Mouse (Mus musculus) mesoderm, embryonic 11.5 days (tissue): Measurements from ENCODE around the gene Mb.
A peak's percentile ranks its signal among the peaks of the same experiment; 100 is the strongest.

Experiments used
- DNase-seq: peaks from one replicate; pipeline ENCODE4 v3.0.0-alpha.2; 2012; ENCODE audit warnings: low read depth, low spot score

Mb gene

GRCm38 (mm10) chr15:77027117-77027516 lies 23.4 kb downstream of the Mb start:
- DNase-seq, result no peak

GRCm38 (mm10) chr15:77025884-77026583 lies 24.4 kb downstream of the Mb start:
- DNase-seq, result peak; percentile 38

- no peak for DNase-seq
These were observed 28.0 kb downstream of the Mb start for GRCm38 (mm10) chr15:77022401-77022957.

- DNase-seq, result no peak
These were observed 28.6 kb downstream of the Mb start for GRCm38 (mm10) chr15:77021851-77022250.

DNA sequence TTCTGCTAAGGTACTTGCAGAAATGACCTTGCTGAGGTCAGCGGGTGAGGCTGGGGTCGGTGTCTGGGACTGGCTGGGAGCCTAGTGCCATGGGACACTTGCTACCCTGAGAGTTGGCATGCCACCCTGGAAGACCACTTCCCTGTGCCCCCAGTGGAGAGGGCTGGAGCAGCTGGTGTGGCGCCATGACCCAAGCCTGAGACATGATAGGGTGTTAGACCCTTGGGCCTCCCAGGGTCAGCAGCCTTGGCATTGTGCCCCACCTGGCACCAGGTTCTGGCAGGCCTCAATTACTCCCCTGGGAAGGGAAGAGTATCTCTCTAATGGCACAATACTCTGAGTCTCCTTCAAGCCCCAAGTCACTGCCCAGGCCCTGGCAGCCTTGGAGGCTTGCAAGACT lies 29.4 kb downstream of the Mb start:
- DNase-seq, result no peak

- DNase-seq, result no peak
These were observed 30.3 kb downstream of the Mb start for GRCm38 (mm10) chr15:77020136-77020535.

DNA sequence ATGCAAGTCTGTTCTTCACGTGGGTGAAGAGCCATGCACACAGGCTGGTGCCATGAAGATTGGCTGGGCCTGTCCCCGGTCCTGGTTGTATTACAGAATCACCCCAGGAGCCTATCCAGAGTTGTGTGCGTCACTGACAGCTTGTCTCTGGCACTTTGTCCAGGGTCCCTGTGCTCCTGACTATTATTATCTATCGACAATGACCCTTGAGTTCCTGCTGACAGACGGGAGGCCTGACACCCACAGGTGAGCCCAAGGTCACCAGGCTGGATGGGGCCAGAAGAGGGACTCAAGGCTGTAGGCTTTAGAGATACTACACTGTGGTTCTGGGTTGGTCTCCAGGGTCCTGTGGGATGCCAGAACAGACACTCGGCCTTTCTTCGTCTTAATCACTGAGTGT lies 30.9 kb downstream of the Mb start:
- DNase-seq, result no peak

DNA sequence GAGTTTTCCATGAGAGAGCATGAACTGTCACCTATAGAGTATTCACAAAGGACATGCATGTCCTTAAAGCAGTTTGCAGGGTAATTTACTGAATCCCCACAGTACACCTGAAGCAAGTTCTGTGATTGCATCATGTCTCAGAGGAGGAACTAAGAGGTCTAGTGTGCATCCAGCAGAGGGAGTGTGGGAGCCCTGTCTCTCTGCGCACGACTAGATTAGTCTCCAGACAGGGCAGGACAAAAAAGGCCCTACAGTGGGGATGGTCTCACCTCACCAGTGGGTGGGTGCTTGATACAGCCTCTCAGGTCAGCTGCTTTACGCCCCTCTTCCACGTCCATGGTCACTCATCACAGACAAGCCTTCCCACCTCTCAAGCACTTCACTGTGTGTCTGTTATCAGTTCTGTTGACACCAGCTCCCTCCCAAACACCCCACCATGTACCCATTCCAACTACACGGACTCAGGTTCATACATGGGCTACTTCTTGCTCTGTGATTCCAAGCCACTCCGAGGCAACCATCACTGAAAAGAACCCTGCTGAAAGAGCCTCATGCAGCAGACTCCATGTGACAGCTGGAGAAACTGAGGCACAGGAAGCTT lies 31.6 kb downstream of the Mb start:
- DNase-seq, result no peak

GRCm38 (mm10) chr15:77017897-77018296 lies 32.6 kb downstream of the Mb start:
- no peak for DNase-seq

DNA sequence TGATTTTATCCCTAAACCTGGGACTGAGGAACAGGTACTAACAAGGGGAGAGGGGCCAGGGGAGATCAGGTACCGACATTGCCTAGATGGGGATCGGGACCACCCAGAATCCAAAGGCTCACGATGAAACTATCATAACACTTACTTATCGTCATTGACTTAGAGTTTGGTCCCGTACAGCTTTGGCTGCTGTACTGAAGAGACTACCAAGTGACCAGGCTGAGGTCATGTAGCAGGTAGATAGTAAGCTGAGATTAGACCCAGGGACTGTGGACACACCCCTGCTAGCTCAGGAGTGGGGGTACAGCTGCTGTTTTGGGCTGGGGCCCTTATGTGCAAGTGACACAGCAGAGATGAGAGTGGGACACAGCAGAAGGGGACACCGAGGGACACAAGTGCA lies 34.0 kb downstream of the Mb start:
- no peak for DNase-seq

DNA sequence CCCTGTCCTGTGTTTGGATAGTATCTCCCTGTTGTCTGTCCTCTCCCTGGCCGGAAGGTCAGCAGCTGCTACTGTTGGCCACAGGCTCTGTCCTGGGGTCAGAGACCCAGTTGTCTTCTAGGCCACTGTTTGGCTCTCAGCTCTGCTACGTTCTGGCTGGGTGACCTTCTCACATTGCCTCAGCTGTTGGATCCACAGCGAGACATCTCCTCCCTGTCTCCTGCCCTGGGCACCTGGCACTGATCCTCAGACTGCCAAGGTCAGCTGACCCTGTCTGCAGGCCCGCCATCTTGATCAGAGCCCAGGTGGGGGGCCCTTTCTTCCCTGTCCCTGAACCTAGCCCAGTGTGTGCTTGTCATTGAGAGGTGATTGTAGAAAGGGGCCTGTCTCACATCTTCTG lies 35.5 kb downstream of the Mb start:
- DNase-seq, result peak; percentile 13

GRCm38 (mm10) chr15:77014431-77014830 lies 36.0 kb downstream of the Mb start:
- DNase-seq, result peak; percentile 22

DNA sequence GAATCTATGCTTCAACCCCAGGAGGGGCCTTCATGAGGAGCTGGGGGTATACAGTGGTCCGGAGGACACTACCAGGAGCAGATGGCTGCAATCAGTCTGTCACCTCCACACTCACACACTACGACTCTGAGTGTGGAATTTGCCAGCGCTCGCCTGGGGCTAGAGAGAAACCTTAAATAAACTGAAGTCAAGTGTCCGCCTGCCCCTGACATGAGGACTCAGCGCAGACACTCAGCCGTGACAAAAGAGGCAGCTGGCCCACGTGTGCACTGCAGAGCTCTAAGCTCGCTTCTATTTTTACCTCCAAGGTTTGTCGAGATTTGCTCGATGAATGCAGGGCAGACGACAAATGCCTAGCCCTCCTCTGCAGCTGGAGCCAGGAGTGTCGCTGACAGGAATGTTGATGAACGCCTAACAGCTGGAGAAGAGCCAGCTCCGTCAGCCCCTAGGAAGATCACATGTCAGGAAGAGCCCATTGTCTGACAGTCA lies 36.7 kb downstream of the Mb start:
- peak; percentile 68 for DNase-seq

GRCm38 (mm10) chr15:77008851-77009250 lies 41.6 kb downstream of the Mb start:
- DNase-seq, result no peak

GRCm38 (mm10) chr15:77003868-77004215 lies 46.6 kb downstream of the Mb start:
- DNase-seq, result peak; percentile 71

DNA sequence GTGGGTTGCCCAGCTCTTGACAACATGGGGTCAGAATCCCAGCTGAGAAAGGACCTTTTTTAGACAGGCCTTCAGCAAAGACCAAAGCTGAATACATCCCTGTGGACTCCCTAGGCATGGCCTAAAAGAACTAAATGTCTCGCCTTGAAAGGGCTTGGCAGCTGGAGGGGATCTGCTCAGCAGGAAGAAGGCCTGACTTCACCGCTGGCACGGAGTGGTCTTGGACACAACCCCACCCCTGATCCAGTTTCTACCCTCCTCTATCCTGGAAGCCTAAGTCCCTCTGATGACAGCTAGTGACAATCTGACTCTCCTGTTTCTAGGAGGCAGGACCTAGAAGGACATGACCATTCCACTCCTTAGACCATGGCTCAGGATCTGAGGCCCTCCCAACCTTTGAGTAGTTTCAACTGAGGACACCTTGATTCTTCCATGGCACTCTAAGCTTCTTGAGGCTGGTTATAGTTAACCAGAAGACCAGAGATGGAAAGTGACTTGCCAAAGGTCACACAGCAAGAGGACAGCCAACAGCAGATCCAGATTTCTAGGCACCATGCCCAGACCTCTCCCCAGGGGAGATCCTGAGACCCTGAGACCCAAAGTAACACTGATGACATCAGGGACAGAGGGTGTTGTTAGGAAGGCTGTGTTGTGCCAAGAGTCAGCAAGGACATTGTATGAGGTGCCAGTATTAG lies 47.1 kb downstream of the Mb start:
- no peak for DNase-seq

DNA sequence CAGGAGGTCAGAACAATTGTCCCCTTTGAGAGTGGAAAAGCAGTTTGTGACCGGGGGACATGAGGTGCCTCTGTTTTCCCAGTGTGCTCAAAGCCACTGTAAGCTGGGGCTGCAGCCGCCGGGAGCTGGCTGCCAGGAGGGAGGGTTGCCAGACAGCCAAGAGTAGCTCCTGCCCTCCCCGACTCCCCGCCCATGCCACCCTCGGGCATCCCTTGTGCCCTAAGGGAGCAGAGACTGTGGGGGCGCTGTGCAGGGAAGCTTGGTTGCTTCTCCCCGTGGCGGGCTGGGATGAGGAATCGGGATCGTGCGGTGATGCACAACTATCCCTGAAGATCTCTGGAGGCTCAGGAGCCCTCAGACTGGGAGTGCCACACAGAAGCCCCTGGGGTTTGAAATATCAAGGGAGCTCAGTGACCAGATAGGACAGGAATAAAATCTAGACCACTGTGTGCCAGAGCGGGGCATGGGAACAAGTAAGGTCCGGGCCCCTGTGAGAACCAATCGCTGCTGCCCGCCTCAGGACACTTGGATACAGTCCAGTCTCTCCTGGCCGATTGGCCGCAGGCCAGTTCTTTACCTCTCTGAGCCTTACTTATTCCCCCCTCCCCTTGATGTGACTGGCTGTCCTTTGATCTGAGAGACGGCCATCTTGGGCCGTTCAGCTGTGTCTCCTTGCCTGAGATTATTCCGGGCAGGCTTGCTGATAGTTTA lies 51.4 kb downstream of the Mb start:
- DNase-seq, result no peak

DNA sequence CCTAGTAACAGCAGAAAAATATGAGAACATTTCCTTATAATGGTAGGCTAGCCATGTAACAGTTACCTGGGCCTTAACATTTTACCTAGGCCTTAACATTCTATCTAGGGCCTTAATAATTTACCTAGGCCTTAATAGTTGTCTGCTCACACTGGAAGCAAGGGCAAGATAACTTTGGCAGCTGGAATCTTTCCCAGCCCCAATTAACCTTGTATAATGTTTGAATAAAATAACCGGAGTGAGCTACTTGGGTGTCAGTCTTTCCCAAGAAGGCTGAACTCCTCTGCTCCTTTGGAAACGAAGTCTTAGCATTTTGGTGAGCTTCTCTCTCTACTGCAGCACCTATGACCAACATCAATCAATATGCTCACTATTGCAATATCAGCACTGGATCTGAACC lies 52.4 kb downstream of the Mb start:
- no peak for DNase-seq

DNA sequence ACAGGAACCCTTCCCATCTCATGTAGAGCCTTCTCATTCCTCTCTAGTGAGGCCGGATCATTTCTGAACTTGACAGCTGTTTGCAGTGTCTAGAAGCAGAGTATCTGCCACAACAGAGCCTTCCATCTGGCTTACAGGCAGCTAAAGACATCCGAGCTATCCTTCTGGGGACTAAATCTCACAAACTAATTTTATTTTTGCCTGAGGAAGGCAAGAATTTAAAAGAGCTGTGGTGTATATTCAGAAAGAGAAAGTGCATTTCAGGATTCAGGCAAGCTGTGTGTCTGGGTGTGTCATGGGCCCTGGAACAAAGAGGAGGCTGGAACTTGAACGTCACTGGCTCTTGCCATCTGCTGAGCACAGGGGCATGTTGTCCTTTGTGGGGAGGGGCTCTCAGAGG lies 56.1 kb downstream of the Mb start:
- DNase-seq, result no peak

DNA sequence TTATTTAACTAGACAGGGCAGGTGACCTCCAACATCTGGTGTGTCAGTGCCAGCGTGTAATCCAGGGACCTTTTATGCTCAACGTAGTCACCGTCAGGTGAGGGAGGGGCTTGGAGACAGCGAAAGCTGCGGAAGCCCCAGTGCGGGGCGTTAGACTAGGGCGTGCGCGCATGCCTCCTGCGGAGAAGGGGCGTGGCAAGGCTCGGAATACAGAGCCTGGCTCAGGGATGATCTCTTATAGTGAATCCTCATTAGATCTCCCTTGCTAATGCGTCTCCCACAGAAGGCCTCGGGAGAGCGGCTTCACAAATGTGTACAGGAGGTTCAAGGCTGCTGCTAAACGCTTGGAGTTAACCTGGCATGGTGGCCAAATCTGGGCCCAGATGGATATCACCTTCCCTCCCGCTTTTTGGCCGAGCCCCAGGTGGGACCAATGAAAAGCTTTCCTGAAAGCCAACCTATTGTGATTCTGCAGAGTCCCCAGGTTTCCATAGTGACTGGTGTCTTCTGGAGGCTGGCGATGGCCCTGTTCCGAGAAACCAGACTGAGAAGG lies 62.9 kb downstream of the Mb start:
- peak; percentile 56 for DNase-seq

- DNase-seq, result no peak
These were observed 63.3 kb downstream of the Mb start for GRCm38 (mm10) chr15:76987137-76987536.

DNA sequence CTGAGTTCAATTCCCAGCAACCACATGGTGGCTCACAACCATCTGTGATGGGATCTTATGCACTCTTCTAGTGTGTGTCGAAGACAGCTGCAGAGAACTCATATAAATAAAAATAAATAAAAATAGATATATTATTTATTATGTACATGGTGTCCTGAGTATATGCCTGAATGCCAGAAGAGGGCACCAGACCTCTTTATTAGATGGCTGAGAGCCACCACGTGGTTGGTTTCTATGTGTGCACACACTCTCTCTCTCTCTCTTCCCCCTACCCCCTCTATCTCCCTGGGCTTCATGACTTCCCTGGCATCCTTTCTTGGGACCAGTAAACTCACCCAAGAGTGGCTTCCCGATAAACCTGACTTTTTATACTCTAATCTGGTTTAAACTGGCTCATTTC lies 67.7 kb downstream of the Mb start:
- DNase-seq, result no peak
